In genomic region chr11:108023188-108023587, GRCm38 (mm10) we compare ENCODE assay signal across 8 mouse cellular contexts.
A peak's percentile ranks its signal among the peaks of the same experiment; 100 is the strongest.
DNase-seq lines count a peak whose midpoint lies in the region; ATAC-seq lines count a peak whose summit lies in the region.

No protein-coding gene starts in this region.

- no peaks in the 10 kb centered on the region for H3K36me3 ChIP-seq in hindbrain, embryonic 13.5 days

- 0 out of 2 replicates have a peak, but pooled peaks cover 2% of the 10 kb centered on the region for H3K27me3 ChIP-seq in hindbrain, embryonic 13.5 days

- DNase-seq in gastrocnemius, adult 8-10 months (ENCODE audit: low spot score in 2 of 2), result peak; percentile 18 to 79
- DNase-seq in gastrocnemius, postnatal 4 days (ENCODE audit: low spot score in 2 of 2), result no peak
- DNase-seq in heart, postnatal 14 days, result peak; percentile 21 to 26
- DNase-seq in left cerebral cortex, postnatal 10 days (ENCODE audit: extremely low spot score in 1 of 2, low spot score in 2 of 2), result peak; percentile 73 to 74
- DNase-seq in skeletal muscle tissue, adult 2 months (ENCODE audit: low read depth, low spot score), result peak; percentile 87
- DNase-seq in ovary, postnatal 14 days (ENCODE audit: low spot score), result no peak

- H3K4me1 ChIP-seq in hindbrain, embryonic 13.5 days (replicated peaks), result peaks cover 6% of the 10 kb centered on the region

- no peak overlapping the region; the same call in 1 of the 2 replicates for H3K9ac ChIP-seq in hindbrain, embryonic 13.5 days

- no peaks in the 10 kb centered on the region for H3K9me3 ChIP-seq in hindbrain, embryonic 13.5 days

- H3K27ac ChIP-seq in hindbrain, embryonic 13.5 days, result no peak overlapping the region

- 66% methylated on average over 14 of the region's 14 CpGs for WGBS in hindbrain, embryonic 13.5 days

- intact Hi-C loops in heart, postnatal 14 days (cut with DNase I), result loop anchor here (10.0 kb wide), 1 partner anchor 902 kb away; the partner anchor contains the start of gene Axin2
- intact Hi-C loops in left cerebral cortex, postnatal 10 days (cut with DNase I), result no loop called here

- H3K4me3 ChIP-seq in hindbrain, embryonic 13.5 days, result no peak overlapping the region

- peak; percentile 59 for ATAC-seq in cerebellum, adult (ENCODE audit: insufficient number of reproducible peaks, low FRiP score, low TSS enrichment)
- ATAC-seq in hindbrain, embryonic 13.5 days (ENCODE audit: low FRiP score), result no peak

- no peak overlapping the region for H3K4me2 ChIP-seq in hindbrain, embryonic 13.5 days

Comparison
In these comparisons a context has a peak if more than half of its experiments do, and no peak if none do; other contexts are left out.
1. DNase-seq: peak in gastrocnemius, adult 8-10 months (2 of 2), heart, postnatal 14 days (2 of 2), left cerebral cortex, postnatal 10 days (2 of 2) and skeletal muscle tissue, adult 2 months (single experiment); none in gastrocnemius, postnatal 4 days (0 of 2) and ovary, postnatal 14 days (single experiment).